Mouse (Mus musculus): ENCODE results near the gene Ppip5k1. TPM values are rescaled to one million over a fixed set of nuclear protein-coding genes. Genes with fewer than 3 reads are reported as not detected.
"Not testable (repeated sequence)": the region's sequence is repeated elsewhere in the genome, so short reads cannot be mapped to it uniquely, and the experiment has no call there.

The Ppip5k1 gene
- 13.0 and 13.1 TPM in 2 replicates for polyA plus RNA-seq (2016; fragmentation: Nextera tagmentation; extraction: Ambion mirVana)

DNA sequence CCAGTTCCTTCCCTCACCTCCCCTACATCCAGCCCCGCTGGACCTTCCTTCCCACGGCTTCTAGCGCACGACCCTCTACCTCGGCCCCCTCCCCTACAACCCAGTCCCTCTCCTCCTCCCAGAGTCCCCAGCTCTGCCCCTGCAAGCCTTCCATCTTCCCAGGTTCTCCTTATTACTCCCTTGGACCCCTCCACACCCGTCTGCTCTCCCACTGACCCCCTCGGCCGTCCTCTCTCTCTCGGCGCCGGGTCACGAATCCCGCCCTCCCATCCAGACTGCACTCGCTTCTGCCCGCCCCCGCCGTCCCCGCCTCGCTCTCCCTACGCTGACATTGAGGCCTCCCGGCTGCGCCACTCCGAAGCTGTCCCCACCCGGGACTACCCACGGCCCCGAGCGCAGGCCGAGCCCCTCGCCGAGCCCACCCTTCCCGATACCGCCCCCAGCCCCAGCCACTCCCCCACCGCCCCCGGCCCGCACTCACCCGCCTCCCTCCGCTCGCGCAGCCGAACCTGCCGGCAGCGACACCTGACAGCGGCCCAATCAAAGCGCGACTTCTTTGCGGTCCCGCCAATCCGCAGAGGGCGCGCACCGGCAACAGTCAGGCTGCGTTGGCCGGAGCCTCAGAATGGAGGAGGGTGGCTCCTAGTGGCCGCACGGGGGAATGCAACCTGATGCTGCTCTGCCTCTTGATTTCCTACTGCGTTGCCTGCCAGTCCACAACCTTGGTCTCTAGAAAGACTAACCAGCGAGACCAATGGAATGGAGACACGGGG lies at the start of gene Ppip5k1:
Gene Ppip5k1, minus strand, starts transcription at position 577 of the 773 bp plus-strand sequence.
- no peaks in the 10 kb centered on the region for H3K36me3 ChIP-seq
- H3K9ac ChIP-seq: peak within 1 kb of the TSS; percentile 80
- 1% methylated on average over 58 of the region's 58 CpGs for WGBS
- peaks cover 17% of the 10 kb centered on the region for H3K4me1 ChIP-seq
- H3K27ac ChIP-seq: peak within 1 kb of the TSS; percentile 66; the same call in 1 of the 2 replicates
- H3K4me3 ChIP-seq: peak within 1 kb of the TSS; percentile 67
- no peaks in the 10 kb centered on the region for H3K9me3 ChIP-seq
- H3K27me3 ChIP-seq (replicated peaks): peaks cover 23% of the 10 kb centered on the region
- H3K4me2 ChIP-seq (replicated peaks): peak within 1 kb of the TSS; percentile 83
- peak; percentile 93 for ATAC-seq (ENCODE audit: low FRiP score, low read depth)

DNA sequence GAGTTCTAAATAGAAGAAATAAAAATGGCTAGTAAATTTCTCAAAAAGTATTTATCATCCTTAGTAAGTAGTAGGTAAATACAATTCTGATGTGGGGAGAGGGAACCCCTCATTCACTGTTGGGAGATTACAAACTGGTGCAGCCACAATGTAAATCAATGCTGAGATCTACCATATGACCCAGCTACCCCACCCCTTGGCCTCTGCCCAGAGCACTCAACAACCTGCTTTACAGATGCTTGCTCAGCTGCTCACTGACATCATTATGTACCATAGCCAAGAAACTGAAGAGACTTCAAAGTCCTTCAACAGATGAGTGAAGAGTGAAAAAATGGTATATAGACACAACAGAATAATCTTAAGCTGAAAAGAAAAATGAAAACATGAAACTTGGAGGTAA lies 48.1 kb upstream of the Ppip5k1 start:
- H3K4me1 ChIP-seq: no peaks in the 10 kb centered on the region
- no peak overlapping the region for H3K4me2 ChIP-seq (replicated peaks)
- no peaks in the 10 kb centered on the region for H3K36me3 ChIP-seq
- ATAC-seq (ENCODE audit: low FRiP score, low read depth): no peak
- no peak overlapping the region for H3K27ac ChIP-seq
- no peaks in the 10 kb centered on the region for H3K9me3 ChIP-seq
- no peak overlapping the region for H3K4me3 ChIP-seq
- no peaks in the 10 kb centered on the region for H3K27me3 ChIP-seq (replicated peaks)
- no peak overlapping the region for H3K9ac ChIP-seq

DNA sequence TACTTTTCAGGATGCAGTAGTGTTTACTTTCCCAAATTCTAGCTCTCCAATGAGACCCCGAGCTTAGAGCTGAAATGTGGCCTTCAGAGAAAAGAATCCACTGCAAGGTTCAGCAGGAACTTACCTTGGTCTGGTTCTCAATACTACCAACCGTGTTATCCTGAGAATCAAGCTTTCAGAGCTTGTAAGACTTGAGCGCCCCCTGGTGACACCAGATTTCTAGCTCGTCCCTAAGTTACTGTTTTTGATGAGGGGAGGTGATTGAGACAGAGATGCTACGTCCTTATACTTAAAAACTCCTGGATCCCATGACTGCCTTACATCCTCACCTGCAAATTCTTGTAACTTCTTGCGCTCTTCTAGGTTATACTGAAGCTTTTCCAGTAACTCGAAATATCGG lies 41.4 kb upstream of the Ppip5k1 start:
- ATAC-seq (ENCODE audit: low FRiP score, low read depth): no peak
- Histone ChIP-seq H3K4me1 (no peaks in the 10 kb centered on the region), H3K9me3 (no peaks in the 10 kb centered on the region), H3K27me3 (replicated peaks) (no peaks in the 10 kb centered on the region), H3K36me3 (no peaks in the 10 kb centered on the region), H3K4me2 (replicated peaks) (no peak overlapping the region), H3K27ac (no peak overlapping the region), H3K9ac (no peak overlapping the region), H3K4me3 (no peak overlapping the region)
- 14% methylated on average over 8 of the region's 8 CpGs for WGBS

DNA sequence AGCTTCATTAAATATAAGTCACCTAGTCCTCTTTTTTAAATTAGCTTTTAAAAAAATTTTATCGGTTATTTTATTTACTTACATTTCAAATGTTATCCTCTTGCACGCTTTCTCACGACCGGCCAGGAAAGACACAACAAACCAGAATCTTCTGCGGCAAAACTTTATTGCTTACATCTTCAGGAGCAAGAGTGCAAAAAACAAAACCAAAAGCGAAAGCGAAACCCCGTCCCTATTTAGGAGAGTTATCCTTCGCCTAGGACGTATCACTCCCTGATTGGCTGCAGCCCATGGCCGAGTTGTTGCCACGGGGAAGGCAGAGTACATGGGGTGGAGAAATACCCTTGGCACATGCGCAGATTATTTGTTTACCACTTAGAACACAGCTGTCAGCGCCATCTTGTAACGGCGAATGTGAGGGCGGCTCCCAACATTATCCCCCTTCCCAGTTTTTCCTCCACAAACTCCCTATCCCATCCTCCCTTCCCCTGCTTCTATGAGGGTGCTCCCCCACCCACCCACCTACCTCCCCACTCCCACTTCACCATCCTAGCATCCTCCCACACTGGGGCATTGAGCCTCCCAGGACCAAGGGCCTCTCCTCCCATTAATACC lies 31.9 kb upstream of the Ppip5k1 start, which contains the start of gene Strc:
Gene Strc, minus strand, starts transcription at position 208 of the 615 bp plus-strand sequence.
- not testable (repeated sequence) for H3K4me3 ChIP-seq; H3K9ac ChIP-seq; H3K36me3 ChIP-seq; ATAC-seq (ENCODE audit: low FRiP score, low read depth); H3K4me2 ChIP-seq (replicated peaks); H3K9me3 ChIP-seq; H3K27me3 ChIP-seq (replicated peaks); H3K27ac ChIP-seq; H3K4me1 ChIP-seq
- 97% methylated on average over 17 of the region's 17 CpGs for WGBS

DNA sequence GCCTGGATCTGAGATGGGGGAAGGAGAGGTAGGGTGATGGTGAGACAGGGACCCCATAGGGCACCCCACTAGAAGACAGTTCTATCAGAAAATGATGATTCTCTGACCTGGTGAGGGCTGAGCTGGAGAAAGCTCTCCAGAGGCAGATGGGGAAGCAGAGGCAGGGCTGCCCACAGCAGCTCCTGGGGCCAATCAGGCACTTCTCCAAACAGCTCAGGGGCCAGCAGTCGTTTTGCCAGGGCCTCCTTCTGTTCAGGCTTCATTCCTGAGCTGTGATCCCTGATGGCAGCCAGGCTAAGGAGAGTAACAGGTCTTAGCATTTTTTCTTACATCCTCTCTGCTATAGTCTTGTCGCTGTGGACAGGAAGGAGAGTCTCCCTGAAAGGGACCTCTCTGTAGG lies 19.6 kb upstream of the Ppip5k1 start:
- WGBS: 65% methylated on average over 2 of the region's 2 CpGs
- no peaks in the 10 kb centered on the region for H3K27me3 ChIP-seq (replicated peaks)
- no peak overlapping the region for H3K27ac ChIP-seq
- no peak overlapping the region for H3K4me2 ChIP-seq (replicated peaks)
- no peaks in the 10 kb centered on the region for H3K9me3 ChIP-seq
- no peak overlapping the region for H3K4me3 ChIP-seq
- H3K9ac ChIP-seq: no peak overlapping the region
- no peaks in the 10 kb centered on the region for H3K4me1 ChIP-seq
- H3K36me3 ChIP-seq: no peaks in the 10 kb centered on the region
- no peak for ATAC-seq (ENCODE audit: low FRiP score, low read depth)

DNA sequence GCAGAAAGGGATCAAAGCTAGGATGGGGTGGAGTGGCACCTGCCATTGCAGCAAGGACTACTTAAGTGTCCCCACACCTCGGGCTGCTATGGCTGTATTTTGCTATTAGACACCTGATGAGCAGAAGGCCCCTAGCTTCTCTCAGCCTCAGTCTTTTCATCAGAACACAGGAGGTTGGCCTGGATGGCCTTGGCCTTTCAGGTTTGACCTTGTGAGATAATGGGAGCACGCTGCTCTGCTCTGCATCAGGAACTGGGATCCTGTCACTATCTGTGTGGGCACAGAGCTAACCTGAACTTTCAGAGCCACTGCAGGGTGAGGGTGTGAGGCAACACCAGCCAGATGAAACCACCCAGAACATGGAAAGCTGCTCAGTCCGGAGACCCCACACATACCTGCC lies 17.1 kb upstream of the Ppip5k1 start:
- ATAC-seq (ENCODE audit: low FRiP score, low read depth): no peak
- Histone ChIP-seq H3K9ac (no peak overlapping the region), H3K4me1 (no peaks in the 10 kb centered on the region), H3K4me3 (no peak overlapping the region), H3K36me3 (no peaks in the 10 kb centered on the region), H3K27me3 (replicated peaks) (no peaks in the 10 kb centered on the region), H3K27ac (no peak overlapping the region), H3K9me3 (no peaks in the 10 kb centered on the region), H3K4me2 (replicated peaks) (no peak overlapping the region)
- WGBS: 70% methylated on average over 3 of the region's 3 CpGs

DNA sequence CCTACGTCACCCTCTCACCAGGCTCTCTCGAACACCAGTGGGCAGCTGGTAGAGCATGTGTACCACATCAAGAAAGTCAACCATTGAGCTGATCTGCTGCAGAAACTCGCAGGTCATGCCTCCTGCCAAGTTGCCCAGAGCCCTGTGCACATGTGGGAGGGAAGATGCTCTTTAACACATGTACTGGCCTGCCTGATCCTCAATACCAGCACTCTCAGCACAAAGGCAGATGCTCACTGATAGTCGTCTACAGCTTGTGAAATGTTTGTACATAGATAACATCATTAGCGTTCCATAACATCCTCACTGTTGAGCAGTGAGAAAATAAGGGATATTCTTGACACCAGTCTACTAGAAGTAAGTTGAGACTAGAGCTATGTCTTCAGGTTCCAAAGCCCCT lies 15.7 kb upstream of the Ppip5k1 start:
- Histone ChIP-seq H3K9ac (no peak overlapping the region), H3K4me1 (no peaks in the 10 kb centered on the region), H3K27me3 (replicated peaks) (no peaks in the 10 kb centered on the region), H3K4me2 (replicated peaks) (no peak overlapping the region), H3K4me3 (no peak overlapping the region), H3K27ac (no peak overlapping the region), H3K9me3 (no peaks in the 10 kb centered on the region), H3K36me3 (no peaks in the 10 kb centered on the region)
- WGBS: 89% methylated on average over 5 of the region's 5 CpGs
- no peak for ATAC-seq (ENCODE audit: low FRiP score, low read depth)

DNA sequence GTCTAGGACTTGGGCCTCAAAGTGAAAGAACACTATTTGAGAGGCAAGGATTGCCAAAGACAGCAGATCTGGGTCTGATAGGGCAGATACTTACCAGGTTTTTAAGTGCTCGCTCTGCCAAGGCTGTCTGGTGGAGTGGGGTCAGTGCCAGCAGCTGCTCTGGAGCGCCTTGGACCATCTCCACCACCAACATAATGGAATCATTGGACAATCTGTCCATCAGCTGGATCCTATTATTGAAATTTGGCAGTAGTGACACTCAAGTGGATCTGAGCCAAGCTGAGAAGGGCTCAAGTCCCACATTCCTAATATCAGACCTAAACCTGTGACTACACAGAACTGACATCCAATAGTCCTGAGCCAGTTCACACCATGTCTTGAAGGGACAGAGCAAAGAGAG lies 13.6 kb upstream of the Ppip5k1 start:
- Histone ChIP-seq H3K27ac (no peak overlapping the region), H3K27me3 (replicated peaks) (no peaks in the 10 kb centered on the region), H3K9me3 (no peaks in the 10 kb centered on the region), H3K9ac (no peak overlapping the region), H3K4me2 (replicated peaks) (no peak overlapping the region), H3K36me3 (no peaks in the 10 kb centered on the region), H3K4me3 (no peak overlapping the region), H3K4me1 (no peaks in the 10 kb centered on the region)
- no peak for ATAC-seq (ENCODE audit: low FRiP score, low read depth)
- WGBS: 93% methylated on average over 2 of the region's 2 CpGs

DNA sequence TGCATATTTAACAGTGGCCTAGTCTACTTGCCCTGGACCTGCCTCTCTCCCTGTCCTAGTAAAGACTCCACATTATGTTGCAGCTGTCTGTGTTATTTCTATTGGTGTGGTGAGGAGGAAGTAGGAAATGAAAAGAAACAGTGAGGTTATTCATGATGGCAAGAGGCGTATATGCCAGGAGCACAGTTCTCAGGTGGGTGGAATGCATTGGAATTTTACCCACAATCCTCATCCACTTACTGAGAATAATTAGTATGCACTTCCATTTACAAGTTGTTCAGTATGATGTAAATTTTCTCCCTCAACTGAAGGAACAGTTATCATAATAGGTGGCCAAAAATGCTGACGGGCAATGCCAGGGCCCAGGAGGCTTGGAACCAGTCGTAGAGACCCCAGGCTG lies 8.5 kb upstream of the Ppip5k1 start:
- Histone ChIP-seq H3K27me3 (replicated peaks) (peaks cover 5% of the 10 kb centered on the region; the same call in 1 of the 2 replicates), H3K4me1 (peaks cover 2% of the 10 kb centered on the region), H3K27ac (no peak overlapping the region), H3K9ac (no peak overlapping the region), H3K36me3 (no peaks in the 10 kb centered on the region), H3K9me3 (no peaks in the 10 kb centered on the region), H3K4me3 (no peak overlapping the region), H3K4me2 (replicated peaks) (no peak overlapping the region)
- ATAC-seq (ENCODE audit: low FRiP score, low read depth): no peak
- 84% methylated on average over 3 of the region's 3 CpGs for WGBS

DNA sequence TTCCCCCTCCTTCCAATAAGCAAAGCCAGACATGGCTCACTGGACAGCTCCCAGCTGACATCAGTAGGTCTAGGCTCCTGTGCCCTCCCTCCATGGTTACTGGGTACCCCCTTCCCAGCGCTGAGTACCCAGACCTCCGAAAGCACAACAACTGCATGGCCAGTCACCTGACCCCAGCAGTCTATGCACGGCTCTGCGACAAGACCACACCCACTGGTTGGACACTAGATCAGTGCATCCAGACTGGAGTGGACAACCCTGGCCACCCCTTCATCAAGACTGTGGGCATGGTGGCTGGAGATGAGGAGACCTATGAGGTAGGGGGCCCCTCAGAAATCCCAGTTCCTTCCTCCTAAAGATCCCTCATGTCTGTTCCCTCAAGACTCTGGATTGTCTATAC lies 4.3 kb upstream of the Ppip5k1 start:
- Histone ChIP-seq H3K27me3 (replicated peaks) (peaks cover 26% of the 10 kb centered on the region), H3K9ac (no peak overlapping the region), H3K36me3 (no peaks in the 10 kb centered on the region), H3K9me3 (no peaks in the 10 kb centered on the region), H3K4me2 (replicated peaks) (0 out of 2 replicates have a peak overlapping the region, but pooled peaks have one; percentile 12), H3K27ac (no peak overlapping the region), H3K4me3 (no peak overlapping the region), H3K4me1 (peaks cover 13% of the 10 kb centered on the region)
- WGBS: 58% methylated on average over 4 of the region's 4 CpGs
- no peak for ATAC-seq (ENCODE audit: low FRiP score, low read depth)

DNA sequence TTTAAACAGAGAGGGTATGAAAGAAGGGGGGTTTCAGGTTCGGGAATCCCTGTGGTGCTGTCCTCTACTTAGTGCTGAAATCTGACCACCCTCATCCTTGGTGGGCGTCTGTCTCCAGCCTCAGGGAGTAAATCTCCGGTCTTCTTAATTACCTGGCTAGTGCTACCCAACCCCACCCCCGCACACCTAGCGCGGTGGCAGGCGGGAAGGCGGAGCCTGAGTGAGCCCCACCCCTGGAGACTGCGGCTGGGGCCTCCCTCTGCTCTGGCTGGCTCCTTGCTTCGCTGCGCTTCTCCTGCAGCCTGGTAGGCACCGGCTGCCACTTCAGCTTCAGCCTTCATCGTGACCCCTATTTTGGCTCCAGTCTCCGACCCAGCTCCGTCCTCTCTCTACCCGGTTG lies 3.2 kb upstream of the Ppip5k1 start:
- H3K4me1 ChIP-seq: peaks cover 17% of the 10 kb centered on the region
- H3K36me3 ChIP-seq: no peaks in the 10 kb centered on the region
- peak overlapping the region; percentile 30 for H3K4me3 ChIP-seq
- under 1% methylated on average over 16 of the region's 16 CpGs for WGBS
- ATAC-seq (ENCODE audit: low FRiP score, low read depth): peak; percentile 48; the same call in 1 of the 2 replicates
- H3K9ac ChIP-seq: peak overlapping the region; percentile 57
- H3K9me3 ChIP-seq: no peaks in the 10 kb centered on the region
- H3K4me2 ChIP-seq (replicated peaks): peak overlapping the region; percentile 60
- no peak overlapping the region for H3K27ac ChIP-seq
- H3K27me3 ChIP-seq (replicated peaks): peaks cover 26% of the 10 kb centered on the region

DNA sequence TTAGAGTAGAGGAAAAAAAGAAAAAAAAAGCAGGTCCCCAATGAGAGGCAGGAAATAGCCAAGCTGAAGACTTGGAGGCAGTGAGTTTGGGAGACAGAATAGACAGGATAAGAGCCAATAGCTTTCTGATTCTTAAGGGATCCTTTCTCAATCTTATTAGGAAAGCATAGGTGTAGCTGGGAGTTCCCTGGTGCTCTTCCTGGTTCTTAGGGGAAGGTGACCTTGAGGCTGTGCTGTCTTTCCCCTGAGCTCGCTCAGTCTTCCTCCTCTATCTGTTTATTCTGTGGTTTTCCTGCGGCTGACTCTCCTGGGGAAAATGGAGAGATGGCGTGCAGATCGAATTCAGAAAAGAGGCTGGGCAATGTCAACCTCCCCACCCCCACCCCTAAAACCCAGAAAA lies 2.8 kb upstream of the Ppip5k1 start:
- 3% methylated on average over 4 of the region's 4 CpGs for WGBS
- Histone ChIP-seq H3K4me2 (replicated peaks) (peak overlapping the region; percentile 60), H3K9me3 (no peaks in the 10 kb centered on the region), H3K36me3 (no peaks in the 10 kb centered on the region), H3K4me3 (peak overlapping the region; percentile 30), H3K9ac (no peak overlapping the region), H3K4me1 (peaks cover 17% of the 10 kb centered on the region), H3K27me3 (replicated peaks) (peaks cover 26% of the 10 kb centered on the region), H3K27ac (no peak overlapping the region)
- ATAC-seq (ENCODE audit: low FRiP score, low read depth): no peak

All from neural tube, embryonic 12.5 days (tissue).